Mouse (Mus musculus) cerebellum, postnatal 14 days (tissue): Measurements from ENCODE around the gene Dytn.
"Not testable (repeated sequence)": the region's sequence is repeated elsewhere in the genome, so short reads cannot be mapped to it uniquely, and the experiment has no call there.

Experiments
- DNase-seq, 2 experiments: peaks; one replicate each; pipeline ENCODE4 v3.0.0; 2021; ENCODE audit warnings: mixed read lengths in 2 of 2

Gene Dytn

DNA sequence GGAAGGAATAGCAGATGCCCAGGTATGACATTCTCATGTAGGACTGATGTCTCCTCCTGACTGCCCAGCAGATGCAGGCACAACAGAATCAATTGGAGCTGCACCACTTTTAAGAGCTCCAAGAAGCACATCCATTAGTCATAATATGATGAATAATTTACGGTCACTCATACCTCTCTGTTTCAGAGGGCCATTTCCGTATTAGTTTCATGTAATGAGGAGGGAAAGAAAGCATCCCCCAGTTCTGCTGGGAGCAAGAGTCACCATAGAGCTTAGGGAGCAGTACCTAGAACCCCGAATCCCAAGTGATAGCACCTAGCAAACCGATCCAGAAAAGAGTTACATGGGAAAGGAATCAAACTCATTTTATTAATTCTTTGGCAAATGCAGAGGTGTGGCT lies at the start of gene Dytn:
Dytn (minus strand) TSS at position 101 of the 400 bp plus-strand sequence.
- DNase-seq = no peak

DNA sequence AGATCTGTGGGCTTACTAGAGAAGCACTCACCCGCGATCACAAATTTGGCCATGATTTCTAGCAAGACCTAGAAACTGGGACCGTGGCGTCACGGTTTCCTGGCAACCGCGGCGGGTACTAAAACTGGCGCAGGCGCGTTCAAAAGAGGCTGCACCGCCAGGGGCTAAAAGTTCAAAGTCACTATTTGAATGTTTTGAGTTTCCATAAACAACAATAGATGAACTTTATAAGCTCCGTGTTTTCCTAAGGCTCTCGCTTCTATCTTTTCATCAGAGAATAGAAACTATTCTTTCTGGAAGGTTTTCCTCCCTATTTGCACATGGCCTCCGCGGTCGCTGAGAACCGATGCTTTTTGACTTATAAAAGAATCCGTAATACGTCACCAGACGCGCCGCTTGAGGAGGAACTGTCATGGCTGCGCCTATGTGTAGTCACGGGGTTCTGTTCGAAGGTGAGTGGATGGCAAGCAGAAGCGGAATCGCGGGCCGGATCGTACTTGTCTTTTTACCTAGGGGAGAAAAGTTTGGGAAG lies 43.6 kb upstream of the Dytn start, which contains the start of the genes Mdh1b and Fastkd2:
Mdh1b (minus strand) TSS at position 79 of the 532 bp plus-strand sequence.
Fastkd2 (plus strand) TSS at position 375 of the 532 bp plus-strand sequence.
- peak; percentile 90 to 94 for DNase-seq

DNA sequence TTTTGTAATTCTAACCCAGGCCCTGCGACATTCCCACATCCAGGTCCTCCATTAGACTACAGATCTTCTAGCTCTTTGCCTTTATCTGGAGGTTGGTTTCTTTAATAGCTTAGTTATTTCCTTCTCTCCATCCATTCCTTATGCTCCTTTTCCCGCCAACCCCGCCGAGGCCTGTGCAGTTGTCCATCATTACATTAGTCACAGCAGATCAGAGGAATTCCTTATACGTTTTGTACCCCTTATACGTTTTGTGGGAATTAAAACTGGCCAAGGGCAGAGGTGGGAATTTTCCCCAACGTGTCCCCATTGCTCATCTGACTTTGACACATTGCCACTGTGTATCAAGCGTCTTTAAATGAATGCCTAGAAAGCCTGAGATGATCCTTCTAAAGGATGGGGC lies 43.1 kb upstream of the Dytn start:
- DNase-seq = peak in 1 of 2 experiments; percentile 17

DNA sequence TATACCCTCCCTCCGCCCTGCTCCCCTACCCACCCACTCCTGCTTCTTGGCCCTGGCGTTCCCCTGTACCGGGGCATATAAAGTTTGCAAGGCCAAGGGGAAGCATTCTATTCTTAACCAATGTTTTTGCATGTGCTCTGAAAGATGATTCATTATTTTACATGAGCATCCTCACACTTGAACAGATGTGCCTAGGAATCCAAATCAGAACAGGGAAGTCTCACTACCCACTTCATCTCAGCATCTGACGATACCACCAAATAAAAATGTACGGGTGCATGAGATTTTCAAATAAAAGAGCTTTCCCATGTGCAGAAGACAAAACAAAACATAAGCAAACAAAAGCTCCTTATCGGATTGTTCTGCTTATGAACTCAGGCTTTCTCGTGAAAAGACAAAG lies 33.4 kb upstream of the Dytn start:
- DNase-seq = no peak

DNA sequence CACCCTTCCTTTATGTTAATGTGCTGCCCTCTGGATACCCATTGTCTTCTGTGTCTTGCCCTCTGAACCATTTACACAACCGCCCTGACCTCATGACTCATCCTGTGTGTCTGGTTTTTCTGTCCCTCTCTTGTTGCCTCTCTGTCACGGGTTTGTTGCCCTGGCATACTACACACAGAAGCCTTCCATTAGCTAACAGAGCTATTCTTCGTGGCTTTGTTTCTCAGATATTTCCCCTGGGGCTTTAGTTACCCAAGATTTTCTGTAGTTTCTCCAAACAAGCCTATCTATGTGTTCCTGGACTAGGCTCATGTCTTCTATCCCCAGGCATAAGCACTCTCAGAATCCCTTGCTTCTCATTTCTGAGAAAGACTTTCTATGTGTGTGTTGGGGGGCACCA lies 22.1 kb upstream of the Dytn start:
- DNase-seq = no peak

DNA sequence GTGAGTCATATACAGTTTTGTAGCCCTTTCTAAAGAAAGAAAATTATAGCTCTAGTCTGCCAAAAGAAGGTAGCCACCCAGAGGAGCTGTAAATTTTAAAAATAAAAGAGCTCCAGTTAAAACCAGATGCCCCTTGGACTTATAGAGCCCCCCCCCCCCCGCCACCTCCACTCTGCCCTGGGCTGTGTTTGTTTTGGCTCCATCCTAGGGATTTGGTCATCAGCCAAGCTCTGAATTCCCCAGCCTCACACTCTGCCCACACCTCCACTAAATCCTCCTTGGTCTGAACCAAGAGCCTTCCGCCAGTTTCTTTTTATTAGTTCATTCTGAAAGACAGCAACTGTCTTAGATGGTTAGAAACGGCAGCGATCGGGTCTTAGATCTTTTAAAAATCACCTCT lies 19.0 kb upstream of the Dytn start:
- no peak for DNase-seq

DNA sequence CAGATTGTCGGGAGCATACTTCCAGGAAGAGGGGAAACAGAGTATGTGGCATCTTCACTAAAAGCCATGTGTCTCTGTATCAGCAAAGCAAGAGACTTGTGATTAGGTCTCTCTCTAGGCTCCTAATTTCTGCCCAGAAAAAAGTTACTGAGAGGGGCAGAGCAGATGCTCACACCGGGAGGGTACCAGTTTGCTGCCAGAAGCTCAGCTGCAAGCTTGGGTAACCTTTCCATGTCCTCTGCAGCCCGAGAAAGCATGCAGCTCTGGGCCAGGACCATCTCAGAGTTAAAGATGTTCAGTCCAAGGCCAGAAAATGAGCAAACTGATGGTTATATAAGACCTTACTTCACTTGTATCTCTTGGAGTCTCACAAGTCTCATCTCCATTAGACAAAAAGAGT lies 10.1 kb upstream of the Dytn start:
- peak; percentile 33 to 64 for DNase-seq

DNA sequence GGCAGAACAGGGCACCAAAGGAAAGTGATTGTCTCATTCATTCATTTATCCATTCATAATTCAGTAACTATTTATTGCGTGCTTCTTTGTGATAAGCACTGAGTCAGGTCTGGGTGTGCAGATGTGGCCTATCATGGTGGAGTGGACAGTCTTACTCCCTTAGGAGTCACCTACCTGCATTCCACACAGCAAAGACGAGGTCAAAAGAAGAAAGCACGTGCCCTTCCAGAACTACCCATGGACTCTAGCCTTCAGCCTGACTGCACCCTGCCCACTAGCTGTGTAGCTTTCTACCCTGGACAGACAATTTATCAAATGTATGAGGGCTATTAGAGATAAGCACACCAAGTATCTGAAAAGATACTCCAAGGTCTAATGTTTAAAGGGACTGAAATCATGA lies 10.8 kb downstream of the Dytn start:
- no peak for DNase-seq

DNA sequence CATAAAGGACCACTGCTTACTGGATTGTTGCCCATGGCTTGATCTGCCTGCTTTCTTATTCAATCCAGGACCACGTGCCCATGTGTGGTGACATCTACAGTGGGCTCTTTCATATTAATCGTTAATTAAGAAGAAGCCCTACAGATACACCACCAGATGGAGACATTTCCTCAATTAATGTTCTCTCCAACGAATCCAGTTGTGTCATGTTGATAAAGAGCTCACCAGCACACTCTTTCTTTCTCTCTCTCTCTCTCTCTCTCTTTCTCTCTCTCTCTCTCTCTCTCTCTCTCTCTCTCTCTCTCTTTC lies 17.9 kb downstream of the Dytn start:
- peak; percentile 30 to 53 for DNase-seq

DNA sequence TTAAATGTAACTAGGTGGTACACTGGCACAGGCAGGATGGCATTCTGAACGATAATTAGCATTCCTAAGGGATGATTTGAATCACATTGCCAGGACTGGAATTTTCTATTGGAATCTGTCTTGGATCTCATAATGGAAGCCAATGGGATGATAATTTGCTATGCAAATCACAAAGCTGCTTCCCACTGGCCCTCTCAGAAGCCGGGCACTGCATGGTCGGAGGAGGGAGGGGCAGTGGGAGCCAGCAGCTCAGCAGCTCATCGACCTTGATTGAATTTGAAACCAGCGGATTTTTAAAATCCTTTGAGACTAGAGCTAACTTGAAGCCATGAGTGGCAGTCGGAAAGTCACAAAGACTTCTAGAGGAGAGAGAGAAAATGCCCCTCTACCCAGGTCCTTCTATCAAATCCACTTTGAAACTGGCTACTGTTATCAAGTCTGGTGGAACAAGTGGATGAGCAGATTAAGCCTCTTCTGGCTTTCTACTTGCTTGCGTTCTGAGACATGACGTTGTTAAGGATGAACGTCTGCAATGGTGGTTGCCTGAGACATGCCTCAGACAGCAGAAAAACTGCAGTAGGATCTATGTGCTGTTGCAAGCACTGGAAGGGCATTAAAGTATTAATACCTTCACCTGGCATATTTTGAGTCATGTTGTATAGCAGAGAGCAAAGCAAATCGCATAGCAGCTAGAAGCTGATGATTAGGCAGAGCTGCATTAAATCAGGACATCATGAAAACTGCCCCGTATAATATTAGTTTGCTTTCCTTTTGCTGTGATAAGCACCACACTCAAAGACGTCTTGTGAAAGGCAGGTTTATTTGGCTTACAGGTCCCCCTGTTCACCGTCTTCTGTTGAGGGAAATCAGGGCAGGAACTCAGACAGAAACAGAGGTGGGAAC lies 18.5 kb downstream of the Dytn start:
- peak; percentile 19 to 21 for DNase-seq

DNA sequence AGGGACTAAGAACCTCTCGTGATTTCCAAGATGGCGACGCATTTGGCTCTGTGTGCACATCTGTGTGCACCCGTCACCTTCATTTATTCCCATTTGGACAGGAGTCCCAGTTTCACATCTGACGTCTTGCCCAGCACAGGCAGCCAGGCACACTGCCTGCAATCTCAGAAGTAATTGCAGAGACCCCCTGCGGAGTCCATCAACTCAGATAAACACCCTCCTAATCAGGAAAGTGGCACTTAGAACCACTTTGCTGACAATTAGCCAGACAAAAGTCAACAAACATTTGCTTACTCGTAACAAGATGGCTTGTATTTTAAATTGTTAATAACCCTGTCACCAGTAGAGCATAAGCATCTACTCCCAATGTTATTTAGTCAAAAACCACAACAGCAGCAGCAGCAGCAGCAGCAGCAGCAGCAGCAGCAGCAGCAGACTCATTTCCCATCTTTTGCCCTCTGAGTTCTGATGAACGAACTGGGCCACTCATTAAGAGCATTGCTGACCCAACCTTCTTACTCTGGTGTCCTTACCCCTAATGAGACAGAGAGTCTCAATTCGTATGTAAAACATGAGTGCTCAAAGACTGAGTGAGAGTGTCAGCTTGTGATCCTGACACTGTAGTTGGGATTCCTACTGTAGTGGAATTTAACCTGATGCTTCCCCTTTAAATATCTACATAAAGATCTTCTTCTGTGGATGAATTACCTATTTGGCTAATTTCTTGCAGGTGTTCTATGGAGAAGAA lies 19.4 kb downstream of the Dytn start:
- DNase-seq = peak; percentile 12 to 24

DNA sequence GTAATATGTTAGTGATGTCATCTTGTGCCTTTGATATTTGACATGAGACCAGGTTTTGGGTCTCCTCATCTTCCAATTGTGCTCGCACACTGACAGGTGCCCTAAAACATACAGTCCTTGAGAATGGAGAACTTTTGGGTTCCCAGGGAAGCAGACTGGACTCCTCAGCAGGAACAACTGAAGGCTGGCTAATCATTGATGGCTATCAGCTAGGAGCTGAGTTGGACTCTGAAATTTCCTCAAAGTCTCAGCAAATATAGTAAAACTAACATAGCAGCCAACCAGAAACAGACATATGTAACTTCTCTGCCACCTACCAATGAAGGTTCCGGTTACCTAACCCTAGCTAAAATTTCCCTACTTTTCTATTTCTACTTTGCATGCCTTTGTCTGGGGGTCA lies 20.6 kb downstream of the Dytn start:
- no peak for DNase-seq

DNA sequence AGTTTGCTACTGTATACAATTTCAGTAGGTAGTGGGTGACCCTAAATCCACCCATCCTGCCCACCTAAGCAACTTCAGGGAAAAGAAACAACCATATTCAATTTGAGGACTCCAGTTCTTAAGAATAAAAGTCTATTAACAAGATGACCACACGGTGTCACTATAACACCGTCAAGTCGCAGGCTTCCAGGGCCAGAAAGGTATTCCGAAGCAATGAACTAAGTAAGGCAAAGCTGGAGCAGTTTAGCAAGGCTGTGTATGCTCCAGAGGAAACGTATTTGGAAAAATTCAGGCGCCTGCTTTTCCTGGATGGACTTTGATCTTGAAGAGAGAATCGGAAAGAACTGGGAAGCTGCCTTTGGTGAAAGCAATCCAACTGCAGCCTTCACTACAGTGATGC lies 27.1 kb downstream of the Dytn start:
- peak; percentile 58 to 66 for DNase-seq

DNA sequence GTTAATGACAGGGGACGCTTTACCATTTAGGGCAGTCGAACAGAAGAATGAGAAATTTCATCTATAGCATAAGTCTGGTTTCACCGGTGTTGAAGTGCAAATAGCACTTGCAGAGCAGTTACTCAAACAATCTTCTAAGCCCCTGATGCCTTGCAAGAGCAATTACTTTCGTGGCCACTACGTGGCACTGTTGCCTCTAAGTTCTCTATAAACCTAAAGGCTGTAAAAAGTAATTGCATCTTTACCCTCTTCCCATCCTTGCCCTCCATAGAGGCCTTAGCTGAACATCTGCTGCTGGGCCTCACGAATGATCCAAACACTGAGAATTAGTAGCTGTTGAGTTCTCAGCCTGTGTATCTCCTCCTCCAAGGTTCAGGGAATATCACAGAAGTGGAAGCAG lies 28.7 kb downstream of the Dytn start:
- DNase-seq = peak; percentile 78 to 80

DNA sequence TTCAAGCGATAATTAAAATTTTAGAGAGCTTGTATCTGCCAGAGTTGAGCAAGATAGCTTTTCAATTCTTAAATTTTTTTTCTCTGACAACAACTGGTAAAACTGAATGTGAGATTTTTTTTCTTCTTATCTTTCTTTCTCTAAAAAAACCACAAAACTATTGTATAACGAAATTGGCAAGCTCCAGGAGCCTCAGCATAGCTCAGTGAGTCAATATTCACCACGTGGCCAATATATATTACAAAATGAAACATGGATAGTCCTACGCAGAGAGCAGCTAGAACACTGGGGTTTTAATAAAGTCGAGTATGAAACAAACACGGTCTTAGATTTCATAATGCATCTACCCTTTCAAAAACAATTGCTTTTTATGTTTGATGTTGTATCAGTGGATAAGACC lies 46.8 kb downstream of the Dytn start:
- no peak for DNase-seq

DNA sequence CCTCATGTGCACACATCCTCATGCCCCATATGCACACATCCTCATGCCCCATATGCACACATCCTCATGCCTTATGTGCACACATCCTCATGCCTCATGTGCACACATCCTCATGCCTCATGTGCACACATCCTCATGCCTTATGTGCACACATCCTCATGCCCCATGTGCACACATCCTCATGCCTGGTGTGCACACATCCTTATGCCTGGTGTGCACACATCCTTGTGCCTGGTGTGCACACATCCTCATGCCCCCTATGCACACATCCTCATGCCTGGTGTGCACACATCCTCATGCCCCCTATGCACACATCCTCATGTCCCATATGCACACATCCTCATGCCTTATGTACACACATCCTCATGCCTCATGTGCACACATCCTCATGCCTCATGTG lies 56.3 kb downstream of the Dytn start:
- DNase-seq = not testable (repeated sequence)

DNA sequence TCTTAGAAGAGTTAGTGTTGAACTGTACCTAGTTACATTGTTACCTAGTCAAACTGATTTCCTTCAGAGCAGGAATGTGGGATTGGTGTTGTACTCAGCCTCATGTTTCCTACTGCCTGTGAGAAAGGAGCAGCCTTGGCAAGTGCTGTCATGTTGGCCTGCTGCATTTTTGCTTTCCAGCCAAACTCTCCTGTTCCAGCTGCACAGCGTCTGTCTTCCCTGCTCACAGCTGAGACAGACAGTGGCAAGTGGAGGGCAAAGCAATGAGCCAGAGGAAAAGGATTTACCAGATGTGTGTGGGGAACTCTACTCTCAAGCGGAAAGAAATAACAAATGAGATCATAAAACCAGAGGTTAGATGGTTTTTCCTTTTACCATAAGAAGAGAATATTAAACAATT lies 58.5 kb downstream of the Dytn start:
- peak; percentile 7 to 13 for DNase-seq

DNA sequence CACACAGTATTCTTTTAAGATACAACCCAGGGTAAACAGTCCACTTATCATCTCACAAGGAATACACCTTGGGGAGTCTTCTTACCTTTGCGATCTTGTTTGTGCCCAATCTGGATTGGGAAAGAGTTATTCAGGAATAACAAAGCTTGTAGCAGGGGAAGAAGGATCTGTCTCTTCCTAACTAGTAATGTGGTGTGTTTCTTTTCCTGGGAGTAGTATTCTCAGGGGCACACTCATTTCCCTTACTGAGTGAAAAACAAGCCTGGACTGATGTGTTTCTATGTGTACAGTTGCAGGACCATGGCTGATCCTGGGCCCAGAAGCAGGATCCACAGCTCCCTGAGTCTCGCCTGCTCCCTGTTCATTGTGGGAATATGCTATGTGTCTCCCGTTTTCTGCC lies 71.1 kb downstream of the Dytn start, which contains the start of gene Gm39653:
Gm39653 (plus strand) TSS at position 301 of the 400 bp plus-strand sequence.
- DNase-seq = no peak

DNA sequence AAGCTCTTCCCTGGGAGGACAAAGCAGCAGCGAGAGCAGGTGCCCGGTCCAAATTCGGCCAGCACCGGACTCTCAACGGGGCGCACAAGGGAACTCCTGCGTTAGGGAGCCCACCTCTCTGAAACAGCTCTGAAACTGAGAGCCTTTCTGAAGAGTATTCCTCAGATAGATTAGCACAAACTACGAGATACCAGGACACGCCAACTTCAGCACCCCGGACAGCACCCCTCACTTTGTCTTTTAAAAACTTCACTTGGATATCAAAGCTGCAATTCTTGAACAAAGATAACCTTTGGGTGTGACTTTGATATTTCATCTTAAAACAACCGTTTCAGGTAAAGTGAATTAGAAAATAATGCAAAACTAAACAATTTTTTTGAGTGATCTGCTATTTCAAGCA lies 72.1 kb downstream of the Dytn start:
- peak in 1 of 2 experiments; percentile 4 for DNase-seq

DNA sequence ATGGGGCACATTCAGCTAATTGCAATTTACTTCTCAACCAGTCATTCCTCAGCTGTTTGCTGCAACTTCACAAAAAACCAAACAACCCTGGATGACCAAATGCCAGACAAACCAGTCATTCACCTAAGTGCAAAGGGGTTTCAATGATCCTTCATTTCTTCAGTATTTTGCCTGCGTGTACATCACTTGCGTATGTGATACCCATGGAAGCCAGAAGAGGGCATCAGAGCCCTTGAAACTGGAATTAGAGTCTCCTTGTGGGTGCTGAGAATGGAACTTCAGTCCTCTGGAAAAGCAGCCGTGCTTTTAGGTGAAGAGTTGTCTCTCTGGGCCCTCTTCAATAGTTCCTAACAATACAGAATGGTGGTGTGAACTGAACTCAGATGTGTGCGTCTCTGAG lies 77.1 kb downstream of the Dytn start:
- DNase-seq = no peak

DNA sequence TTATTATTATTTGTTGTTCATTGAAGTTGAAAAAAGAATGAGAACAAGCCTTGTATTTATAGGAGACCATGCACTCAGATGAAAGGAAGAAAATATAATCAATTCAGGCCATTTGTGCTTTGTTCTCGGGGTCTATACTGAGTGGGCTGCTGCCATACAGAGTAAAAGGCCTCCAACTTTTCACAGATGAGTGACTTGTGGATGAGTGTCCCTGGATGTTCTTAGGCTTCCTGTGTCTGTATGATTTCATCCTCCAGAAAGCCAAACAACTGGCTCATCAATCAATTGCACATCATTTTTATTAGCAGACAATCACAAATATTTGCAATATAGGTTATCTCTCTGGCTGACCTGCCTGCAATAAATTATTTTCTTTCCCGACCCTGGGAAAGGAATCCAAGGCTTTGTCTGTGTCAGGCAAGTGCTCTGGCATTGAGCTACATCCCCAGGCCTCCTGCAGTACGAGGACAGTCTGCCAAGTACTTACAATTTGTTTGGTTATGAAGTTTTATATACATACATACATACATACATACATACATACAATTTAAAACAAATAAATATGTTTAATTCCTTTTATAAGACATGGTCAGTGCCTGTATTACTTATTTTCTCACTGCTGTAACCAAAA lies 82.7 kb downstream of the Dytn start:
- no peak for DNase-seq

DNA sequence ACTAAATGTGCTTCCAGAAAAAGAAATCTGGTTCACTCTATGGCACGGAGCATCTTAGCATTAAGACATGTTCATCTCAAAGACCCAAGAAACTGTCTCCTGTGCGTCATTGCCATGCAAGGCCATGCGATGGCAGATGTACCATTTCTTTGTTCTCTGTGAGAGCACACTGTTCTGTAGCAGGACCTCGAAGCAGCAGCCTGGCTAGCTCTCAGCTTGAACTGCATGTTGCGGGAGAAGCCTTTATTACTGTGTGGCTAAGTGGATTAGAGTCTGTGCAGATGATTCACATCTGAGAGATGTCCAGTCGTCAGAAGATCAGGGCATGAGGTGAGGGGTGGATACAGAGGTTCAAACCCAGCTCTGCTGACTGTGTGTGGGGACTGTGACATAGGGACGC lies 99.9 kb downstream of the Dytn start:
- DNase-seq = no peak

DNA sequence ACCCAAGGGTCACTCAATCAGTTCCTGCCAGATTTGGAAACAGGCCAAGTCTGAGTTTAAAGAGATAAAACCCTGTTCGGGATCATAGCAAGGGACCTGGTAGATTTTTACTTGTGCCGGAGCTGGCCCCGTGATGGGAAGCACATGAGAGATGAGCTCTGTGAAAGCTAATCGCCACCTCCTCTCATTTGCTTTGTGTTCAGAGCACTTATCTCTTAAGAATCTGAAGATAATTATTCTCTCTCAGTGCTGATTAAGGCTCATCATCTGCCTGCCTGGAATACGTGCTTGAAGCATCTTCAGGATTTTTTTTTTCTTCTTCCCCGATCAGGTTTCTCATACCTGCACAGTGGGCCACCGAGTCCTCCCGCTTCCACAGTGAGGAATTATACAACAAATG lies 107.6 kb downstream of the Dytn start:
- no peak for DNase-seq
